Mouse (Mus musculus) gastrocnemius, postnatal 10 days (tissue): Measurements from ENCODE around the gene Cabcoco1. TPM values are rescaled to one million over a fixed set of nuclear protein-coding genes. Genes with fewer than 3 reads are reported as not detected.

Source experiments
- DNase-seq: peaks from one replicate; pipeline ENCODE4 v3.0.0; 2021; ENCODE audit warnings: mixed read lengths
- total RNA-seq, 2 experiments: library from RNA; stranded (reverse); gene quantifications; 2 replicates each; pipeline ENCODE4 v1.2.3; 2021

Cabcoco1 gene
- total RNA-seq, 2 experiments from 2014 or later, result 0.70 to 1.2 TPM

- DNase-seq, result no peak
Observed at GRCm38 (mm10) chr10:68507741-68508140, 34.0 kb downstream of the Cabcoco1 start.

GRCm38 (mm10) chr10:68506242-68506641 lies 35.5 kb downstream of the Cabcoco1 start:
- no peak for DNase-seq

DNA sequence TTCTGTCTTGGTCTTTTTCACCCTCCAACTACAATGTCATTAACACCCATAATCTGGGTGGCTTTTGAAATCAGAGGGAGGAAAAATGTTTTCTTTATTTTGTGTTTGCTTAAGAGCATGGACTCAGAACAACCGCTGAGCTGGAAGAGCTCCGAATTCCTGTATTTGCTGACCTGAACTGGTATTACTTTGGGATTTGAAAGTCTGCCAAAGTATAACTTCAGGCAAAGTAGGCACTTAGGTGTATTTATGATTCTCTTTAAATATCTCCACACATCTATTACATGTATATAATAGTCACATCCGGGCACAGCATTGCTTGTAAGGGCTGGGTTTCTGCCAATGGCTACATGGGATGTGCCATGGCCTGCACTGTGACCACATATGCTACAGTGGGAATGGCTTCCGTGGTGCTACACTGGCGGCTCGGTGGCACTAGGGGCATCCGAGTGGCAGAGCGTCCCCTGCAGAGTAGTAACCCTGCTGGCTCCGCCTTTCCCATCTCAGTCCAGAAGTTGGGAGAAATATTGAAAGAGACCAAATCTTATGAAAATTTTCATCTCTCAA lies 37.0 kb downstream of the Cabcoco1 start:
- DNase-seq, result no peak

GRCm38 (mm10) chr10:68501067-68501466 lies 40.6 kb downstream of the Cabcoco1 start:
- no peak for DNase-seq

GRCm38 (mm10) chr10:68495246-68495645 lies 46.5 kb downstream of the Cabcoco1 start:
- no peak for DNase-seq

- DNase-seq, result no peak
Observed at GRCm38 (mm10) chr10:68491557-68491956, 50.1 kb downstream of the Cabcoco1 start.

- no peak for DNase-seq
Observed at GRCm38 (mm10) chr10:68490781-68491180, 50.9 kb downstream of the Cabcoco1 start.

- no peak for DNase-seq
Observed at GRCm38 (mm10) chr10:68472799-68473198, 68.9 kb downstream of the Cabcoco1 start.

GRCm38 (mm10) chr10:68465737-68466327 lies 75.9 kb downstream of the Cabcoco1 start:
- no peak for DNase-seq

- DNase-seq, result peak; percentile 93
Observed at GRCm38 (mm10) chr10:68464943-68465342, 76.8 kb downstream of the Cabcoco1 start.

- no peak for DNase-seq
Observed at GRCm38 (mm10) chr10:68459784-68460183, 81.9 kb downstream of the Cabcoco1 start.

- DNase-seq, result no peak
Observed at GRCm38 (mm10) chr10:68457019-68457418, 84.7 kb downstream of the Cabcoco1 start.

- DNase-seq, result no peak
Observed at GRCm38 (mm10) chr10:68454541-68454940, 87.2 kb downstream of the Cabcoco1 start.

GRCm38 (mm10) chr10:68446797-68447125 lies 94.9 kb downstream of the Cabcoco1 start:
- no peak for DNase-seq

- no peak for DNase-seq
Observed at GRCm38 (mm10) chr10:68445876-68446796, 95.6 kb downstream of the Cabcoco1 start.

- DNase-seq, result no peak
Observed at GRCm38 (mm10) chr10:68445244-68445811, 96.4 kb downstream of the Cabcoco1 start.

GRCm38 (mm10) chr10:68444361-68445114 lies 97.2 kb downstream of the Cabcoco1 start:
- DNase-seq, result no peak

DNA sequence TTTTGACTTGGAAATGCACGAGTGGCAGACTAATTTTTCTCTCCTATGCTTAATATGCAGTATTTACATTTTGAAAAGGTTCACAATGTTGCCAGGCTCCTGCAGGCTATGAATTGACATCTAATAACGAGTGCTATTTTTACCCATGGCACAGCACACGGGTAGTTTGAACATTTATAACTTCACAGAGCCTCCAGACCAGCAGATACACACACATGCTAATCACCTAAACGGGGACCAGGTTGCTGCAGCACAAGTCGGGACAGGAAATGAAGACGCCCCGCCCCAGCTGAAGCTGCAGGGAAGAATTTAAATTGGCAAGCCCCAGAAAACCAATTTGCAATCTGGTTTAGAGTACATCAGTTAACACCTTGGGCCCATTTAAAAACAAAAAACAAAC lies 98.6 kb downstream of the Cabcoco1 start:
- no peak for DNase-seq

GRCm38 (mm10) chr10:68442713-68443112 lies 99.0 kb downstream of the Cabcoco1 start:
- DNase-seq, result no peak

DNA sequence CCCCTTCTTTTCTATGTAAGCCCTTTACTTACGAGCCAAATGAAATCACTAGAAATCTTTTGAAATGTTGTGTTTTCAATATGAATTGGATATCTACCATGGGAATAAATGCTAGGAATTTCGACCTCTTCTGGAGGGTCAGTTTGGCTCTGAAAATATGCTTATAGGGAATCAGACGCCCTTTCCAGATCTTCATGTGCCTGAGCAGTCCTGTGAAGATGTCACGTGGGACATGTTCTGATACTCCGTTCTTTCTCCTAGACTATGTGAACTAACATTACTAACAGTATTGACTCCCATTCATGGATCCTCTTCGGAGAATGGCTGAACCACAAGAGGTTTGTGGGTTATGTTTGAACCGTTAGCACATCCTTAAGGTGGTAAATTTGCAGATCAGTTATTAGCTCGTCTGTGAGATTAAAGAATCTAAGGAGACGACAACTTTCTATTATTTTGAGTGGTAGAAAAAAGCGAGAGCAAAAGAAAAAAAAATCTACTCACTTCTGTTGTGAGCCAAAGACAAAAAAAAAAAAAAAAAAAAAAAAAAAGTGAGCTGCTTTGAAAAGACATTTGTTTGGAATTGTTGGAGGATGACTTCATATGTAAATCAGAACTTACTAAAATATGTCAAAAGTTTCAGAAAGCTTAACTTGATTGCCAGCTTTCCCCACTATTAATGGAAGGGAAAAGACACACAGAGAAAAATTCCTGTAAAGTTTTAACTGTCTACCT lies 99.6 kb downstream of the Cabcoco1 start:
- DNase-seq, result no peak

- DNase-seq, result no peak
Observed at GRCm38 (mm10) chr10:68440515-68440914, 101.2 kb downstream of the Cabcoco1 start.

DNA sequence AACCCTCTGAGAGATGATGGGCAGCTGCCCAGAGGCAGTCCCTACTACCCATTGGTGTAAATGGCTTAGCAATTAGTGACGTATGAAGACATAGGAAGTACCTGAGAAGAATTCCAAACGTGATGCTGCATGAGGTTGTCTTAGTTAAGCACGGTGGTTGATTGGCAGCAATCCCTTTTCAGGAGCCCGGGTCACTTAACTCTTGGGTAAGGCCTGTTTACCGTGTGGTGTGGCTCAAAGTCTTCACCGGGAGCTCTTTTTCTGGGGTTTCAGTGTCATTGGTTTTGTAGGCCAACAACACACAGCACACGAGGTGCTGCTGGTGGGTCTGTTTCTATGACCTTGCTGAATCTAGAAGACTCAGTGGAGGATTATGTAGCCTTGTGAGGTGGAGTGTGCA lies 105.9 kb downstream of the Cabcoco1 start:
- DNase-seq, result no peak
